Mouse (Mus musculus): ENCODE results near the gene Ppm1h.

DNA sequence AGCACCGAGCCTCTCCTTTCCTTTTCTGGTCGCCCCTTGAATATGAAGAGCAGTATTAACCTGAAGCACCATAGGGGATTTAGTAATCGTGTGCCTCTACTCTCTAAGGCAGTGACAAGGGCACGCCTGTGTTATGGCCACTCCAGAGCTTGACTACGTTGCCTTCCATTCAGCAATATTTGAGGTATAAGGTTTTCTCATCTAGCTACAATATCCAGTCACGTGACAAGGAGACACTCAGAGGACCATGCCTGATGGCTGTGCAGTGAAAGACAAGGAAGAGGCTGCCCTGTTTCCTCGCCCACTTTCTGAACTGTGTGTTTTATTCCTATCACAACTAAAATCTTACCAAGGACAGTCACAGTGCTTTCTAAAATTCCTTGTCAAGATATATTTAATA is 309.8 kb downstream of the Ppm1h start:
- TF ChIP-seq POLR2A (IDR thresholded peaks at IDR 0.05; ENCODE audit: borderline replicate concordance, extremely low read depth, insufficient read depth, insufficient read length, poor library complexity, severe bottlenecking) (no peak), CTCF (IDR thresholded peaks at IDR 0.05; ENCODE audit: borderline replicate concordance, extremely low read depth, insufficient read depth, insufficient read length) (no peak)

Measured in brain, embryonic 14.5 days (tissue).